Mouse (Mus musculus): Measurements from ENCODE around the gene Olfr828. TPM values are rescaled to one million over a fixed set of nuclear protein-coding genes. Genes with fewer than 3 reads are reported as not detected.

Olfr828 gene
- not detected in 2 replicates for polyA plus RNA-seq (2012; rRNA removed)

GRCm38 (mm10) chr9:18819426-18819825 lies at the start of gene Olfr828:
Gene Olfr828 (minus strand): TSS chr9:18819526.

GRCm38 (mm10) chr9:18854633-18855032 lies 35.3 kb upstream of the Olfr828 start, which contains the start of gene Olfr829:
Gene Olfr829 (plus strand): TSS chr9:18854933.

Other genes with a start within 250 kb of the Olfr828 start
- gene Muc16, start 145.0 kb downstream of the Olfr828 start, polyA plus RNA-seq (2012; rRNA removed): 0.15 and 0.22 TPM in 2 replicates
- not detected in 2 replicates for gene Olfr24, start 55.5 kb downstream of the Olfr828 start, polyA plus RNA-seq (2012; rRNA removed)
- not detected in 2 replicates for gene Olfr829, start 35.4 kb upstream of the Olfr828 start, polyA plus RNA-seq (2012; rRNA removed)
- gene Olfr830, start 55.2 kb upstream of the Olfr828 start, polyA plus RNA-seq (2012; rRNA removed): not detected in 2 replicates
- not detected in 2 replicates for gene Olfr832, start 117.6 kb upstream of the Olfr828 start, polyA plus RNA-seq (2012; rRNA removed)
- not detected in 2 replicates for gene Olfr834, start 168.5 kb upstream of the Olfr828 start, polyA plus RNA-seq (2012; rRNA removed)
- gene Olfr835, start 213.2 kb upstream of the Olfr828 start, polyA plus RNA-seq (2012; rRNA removed): not detected in 2 replicates

All from stomach, adult 2 months (tissue).